9 mouse cellular contexts compared by ENCODE assay signal in genomic region chr9:50763331-50763730, GRCm38 (mm10). TPM values are rescaled to one million over a fixed set of nuclear protein-coding genes. Genes with fewer than 3 reads are reported as not detected.
DNase-seq lines count a peak whose midpoint lies in the region; ATAC-seq and TF ChIP-seq lines count a peak whose summit lies in the region.
"Had no signal": no experiment of that assay in that cellular context is flagged by ENCODE, and none has a peak within 500 bp of the region (broad histone marks: within the 10 kb centered on the region; RNA-seq: fewer than 3 reads in every experiment).

No protein-coding gene starts in this region.

- peak; percentile 30 to 46 for DNase-seq in heart, postnatal 14 days
- no peak for DNase-seq in heart, postnatal 25 days (ENCODE audit: low spot score)
- peak; percentile 87 for DNase-seq in midbrain, embryonic 11.5 days (ENCODE audit: low spot score, missing footprints)
- DNase-seq in retina, postnatal 1 day: peak; percentile 52
- DNase-seq in layer of hippocampus, adult 8-10 months (ENCODE audit: low spot score in 2 of 2): no peak
- no peak for DNase-seq in ovary, adult 18-20 months (ENCODE audit: low spot score)

- H3K4me2 ChIP-seq in midbrain, embryonic 11.5 days: no peak overlapping the region
- no peak overlapping the region for H3K4me2 ChIP-seq in midbrain, embryonic 13.5 days (replicated peaks)
- H3K4me2 ChIP-seq: midbrain, embryonic 12.5 days had no signal

- no peaks in the 10 kb centered on the region for H3K9me3 ChIP-seq in midbrain, embryonic 11.5 days (ENCODE audit: control insufficient read depth, low read length)
- no peaks in the 10 kb centered on the region for H3K9me3 ChIP-seq in midbrain, embryonic 13.5 days
- H3K9me3 ChIP-seq: midbrain, embryonic 12.5 days had no signal

- no peak for TF ChIP-seq POLR2A in bone marrow, adult 2 months (IDR thresholded peaks at IDR 0.05; ENCODE audit: borderline replicate concordance, control insufficient read depth, low read depth, low read length)

- H3K4me3 ChIP-seq in midbrain, embryonic 11.5 days (ENCODE audit: low read depth, low read length): no peak overlapping the region
- no peak overlapping the region for H3K4me3 ChIP-seq in midbrain, embryonic 13.5 days (replicated peaks)
- H3K4me3 ChIP-seq in bone marrow, adult 2 months (replicated peaks; ENCODE audit: control insufficient read depth, low read depth, low read length): no peak overlapping the region
- H3K4me3 ChIP-seq: midbrain, embryonic 12.5 days had no signal

- WGBS in midbrain, embryonic 11.5 days: 80% methylated on average over 1 of the region's 1 CpGs
- 74% methylated on average over 1 of the region's 1 CpGs for WGBS in midbrain, embryonic 13.5 days
- 71% methylated on average over 1 of the region's 1 CpGs for WGBS in bone marrow, adult 2 months

- H3K4me1 ChIP-seq in midbrain, embryonic 11.5 days (ENCODE audit: control insufficient read depth, insufficient read depth, low read length): peaks cover 4% of the 10 kb centered on the region
- H3K4me1 ChIP-seq in midbrain, embryonic 13.5 days (replicated peaks): peaks cover 8% of the 10 kb centered on the region
- peaks cover 2% of the 10 kb centered on the region; the same call in 1 of the 2 replicates for H3K4me1 ChIP-seq in bone marrow, adult 2 months (ENCODE audit: control insufficient read depth, insufficient read depth, low read length)

- H3K27me3 ChIP-seq in midbrain, embryonic 11.5 days (ENCODE audit: control insufficient read depth, insufficient read depth, low read length): no peaks in the 10 kb centered on the region
- no peaks in the 10 kb centered on the region for H3K27me3 ChIP-seq in midbrain, embryonic 13.5 days
- H3K27me3 ChIP-seq: midbrain, embryonic 12.5 days had no signal

- no peaks in the 10 kb centered on the region for H3K36me3 ChIP-seq in midbrain, embryonic 11.5 days (ENCODE audit: control insufficient read depth, insufficient read depth, low read length)
- H3K36me3 ChIP-seq in midbrain, embryonic 13.5 days: 0 out of 2 replicates have a peak, but pooled peaks cover 2% of the 10 kb centered on the region
- H3K36me3 ChIP-seq: midbrain, embryonic 12.5 days had no signal

- TF ChIP-seq CTCF in bone marrow, adult 2 months (IDR thresholded peaks at IDR 0.05; ENCODE audit: control insufficient read depth, insufficient read depth, low read length): peak; percentile 40; the same call in 1 of the 2 replicates

- H3K27ac ChIP-seq in midbrain, embryonic 11.5 days (ENCODE audit: low read depth, low read length): no peak overlapping the region
- H3K27ac ChIP-seq in midbrain, embryonic 13.5 days: no peak overlapping the region
- no peak overlapping the region for H3K27ac ChIP-seq in bone marrow, adult 2 months (ENCODE audit: control insufficient read depth, insufficient read depth, low read depth, low read length, poor library complexity)
- H3K27ac ChIP-seq: midbrain, embryonic 12.5 days had no signal

- H3K9ac ChIP-seq in midbrain, embryonic 11.5 days (ENCODE audit: low read length): no peak overlapping the region
- no peak overlapping the region for H3K9ac ChIP-seq in midbrain, embryonic 13.5 days (replicated peaks)
- H3K9ac ChIP-seq: midbrain, embryonic 12.5 days had no signal

- intact Hi-C loops in heart, postnatal 14 days (cut with DNase I): loop anchor here (5.0 kb wide), 1 partner anchor 36 kb away; no protein-coding TSS in a partner anchor
- intact Hi-C loops in heart, postnatal 25 days (cut with DNase I): no loop called here

- no peak for ATAC-seq in midbrain, embryonic 11.5 days (ENCODE audit: low FRiP score)
- ATAC-seq in midbrain, embryonic 13.5 days: no peak

RNA-seq across cellular contexts. Expression of gene Fdxacb1, which starts 4.7 kb away (rescaled TPM):
- total RNA-seq in heart, postnatal 14 days (2021): 1 to 10 TPM; 5.7 to 6.0 TPM
- total RNA-seq in heart, postnatal 25 days (2021): 1 to 10 TPM; 5.1 to 5.2 TPM
- 11.4 and 12.0 TPM in 2 replicates for polyA plus RNA-seq in midbrain, embryonic 11.5 days (2014; fragmentation: Nextera tagmentation; extraction: Ambion mirVana)
- polyA plus RNA-seq in midbrain, embryonic 13.5 days (2015; fragmentation: Nextera tagmentation; extraction: Ambion mirVana): 11.5 and 14.3 TPM in 2 replicates
- polyA plus RNA-seq in bone marrow, adult 2 months (2011; ENCODE audit: insufficient read depth, insufficient read length, low replicate concordance, missing spikeins): 5.5 and 5.7 TPM in 2 replicates
- 10 to 100 TPM in 1 of 4 experiments, 1 to 10 TPM in 3; 5.4 to 10.9 (median 6.7) TPM for total RNA-seq in layer of hippocampus, adult 8-10 months (2022)

RNA-seq across cellular contexts. Expression of gene Hspb2, which starts 11.2 kb away (rescaled TPM):
- 100 to 1,000 TPM; 128 to 131 TPM for total RNA-seq in heart, postnatal 14 days (2021)
- 100 to 1,000 TPM; 141 to 154 TPM for total RNA-seq in heart, postnatal 25 days (2021)
- polyA plus RNA-seq in midbrain, embryonic 11.5 days (2014; fragmentation: Nextera tagmentation; extraction: Ambion mirVana): 0.48 and 0.81 TPM in 2 replicates
- polyA plus RNA-seq in midbrain, embryonic 13.5 days (2015; fragmentation: Nextera tagmentation; extraction: Ambion mirVana): 0.42 and 0.54 TPM in 2 replicates
- polyA plus RNA-seq in bone marrow, adult 2 months (2011; ENCODE audit: insufficient read depth, insufficient read length, low replicate concordance, missing spikeins): not detected in 2 replicates
- total RNA-seq in layer of hippocampus, adult 8-10 months (2022): 1 to 10 TPM in 2 of 4 experiments, under 1 TPM in 1, not detected in 1; 0.91 to 2.1 (median 1.5) TPM

RNA-seq across cellular contexts. Expression of gene Alg9, which starts 11.5 kb away (rescaled TPM):
- 10 to 100 TPM in 1 of 2 experiments, 1 to 10 TPM in 1; 9.9 to 10.1 TPM for total RNA-seq in heart, postnatal 14 days (2021)
- total RNA-seq in heart, postnatal 25 days (2021): 10 to 100 TPM in 1 of 2 experiments, 1 to 10 TPM in 1; 9.9 to 11.6 TPM
- 34.1 and 34.4 TPM in 2 replicates for polyA plus RNA-seq in midbrain, embryonic 11.5 days (2014; fragmentation: Nextera tagmentation; extraction: Ambion mirVana)
- 51.6 and 53.5 TPM in 2 replicates for polyA plus RNA-seq in midbrain, embryonic 13.5 days (2015; fragmentation: Nextera tagmentation; extraction: Ambion mirVana)
- 9.7 and 10.2 TPM in 2 replicates for polyA plus RNA-seq in bone marrow, adult 2 months (2011; ENCODE audit: insufficient read depth, insufficient read length, low replicate concordance, missing spikeins)
- 10 to 100 TPM; 21.2 to 34.8 (median 31.2) TPM for total RNA-seq in layer of hippocampus, adult 8-10 months (2022)

RNA-seq across cellular contexts. Expression of gene 1110032A03Rik, which starts 12.0 kb away (rescaled TPM):
- 10 to 100 TPM in 1 of 2 experiments, 1 to 10 TPM in 1; 7.9 to 10.4 TPM for total RNA-seq in heart, postnatal 14 days (2021)
- 10 to 100 TPM in 1 of 2 experiments, 1 to 10 TPM in 1; 8.9 to 10.3 TPM for total RNA-seq in heart, postnatal 25 days (2021)
- polyA plus RNA-seq in midbrain, embryonic 11.5 days (2014; fragmentation: Nextera tagmentation; extraction: Ambion mirVana): 37.2 and 37.7 TPM in 2 replicates
- 59.9 and 61.7 TPM in 2 replicates for polyA plus RNA-seq in midbrain, embryonic 13.5 days (2015; fragmentation: Nextera tagmentation; extraction: Ambion mirVana)
- polyA plus RNA-seq in bone marrow, adult 2 months (2011; ENCODE audit: insufficient read depth, insufficient read length, low replicate concordance, missing spikeins): 24.7 and 32.8 TPM in 2 replicates
- total RNA-seq in layer of hippocampus, adult 8-10 months (2022): 10 to 100 TPM; 23.3 to 33.3 (median 29.2) TPM

RNA-seq across cellular contexts. Expression of gene Cryab, which starts 12.2 kb away (rescaled TPM):
- 1,000 to 10,000 TPM; 1,337 to 1,386 TPM for total RNA-seq in heart, postnatal 14 days (2021)
- total RNA-seq in heart, postnatal 25 days (2021): 1,000 to 10,000 TPM; 2,218 to 2,599 TPM
- 5.3 and 6.1 TPM in 2 replicates for polyA plus RNA-seq in midbrain, embryonic 11.5 days (2014; fragmentation: Nextera tagmentation; extraction: Ambion mirVana)
- 3.5 and 4.0 TPM in 2 replicates for polyA plus RNA-seq in midbrain, embryonic 13.5 days (2015; fragmentation: Nextera tagmentation; extraction: Ambion mirVana)
- polyA plus RNA-seq in bone marrow, adult 2 months (2011; ENCODE audit: insufficient read depth, insufficient read length, low replicate concordance, missing spikeins): 6.9 and 10.5 TPM in 2 replicates
- 100 to 1,000 TPM; 136 to 196 (median 167) TPM for total RNA-seq in layer of hippocampus, adult 8-10 months (2022)

Comparison
In these comparisons a context has a peak if more than half of its experiments do, and no peak if none do; other contexts are left out.
1. DNase-seq: peak in heart, postnatal 14 days (2 of 2), midbrain, embryonic 11.5 days (single experiment) and retina, postnatal 1 day (single experiment); none in heart, postnatal 25 days (single experiment), layer of hippocampus, adult 8-10 months (0 of 2) and ovary, adult 18-20 months (single experiment).
2. RNA of gene Hspb2, which starts 11.2 kb away (total RNA-seq): 141 to 154 TPM in heart, postnatal 25 days and 128 to 131 TPM in heart, postnatal 14 days; 0.91 to 2.1 TPM in layer of hippocampus, adult 8-10 months; every median in the first group is over 10 times any median in the second.